Mouse (Mus musculus) neural tube, embryonic 14.5 days (tissue): ENCODE results near the gene Prss35. TPM values are rescaled to one million over a fixed set of nuclear protein-coding genes. Genes with fewer than 3 reads are reported as not detected.
A peak's percentile ranks its signal among the peaks of the same experiment; 100 is the strongest.

ENCODE experiments used
- ATAC-seq: fragments of 200-750 bp; cut with Nextera tagmentation; 2 replicates; pipeline ENCODE4 v1.8.0; 2017; ENCODE audit warnings: low read depth, mild to moderate bottlenecking, moderate TSS enrichment, moderate library complexity
- H3K27ac ChIP-seq: fragments of 300-500 bp; sonication (generic); 2 replicates; pipeline ENCODE4 v1.5.1; 2014; ENCODE audit warnings: low read depth, mild to moderate bottlenecking, control low read depth, low read length, moderate library complexity, mixed read lengths
- H3K27me3 ChIP-seq: fragments of 300-500 bp; sonication (generic); 2 replicates; pipeline ENCODE4 v1.6.1; 2014; ENCODE audit warnings: low read length; ENCODE audit not compliant: control insufficient read depth, insufficient read depth
- H3K36me3 ChIP-seq: fragments of 300-500 bp; sonication (generic); 2 replicates; pipeline ENCODE4 v1.6.1; 2014; ENCODE audit warnings: low read length, mixed read lengths; ENCODE audit not compliant: control insufficient read depth, insufficient read depth
- H3K4me1 ChIP-seq: fragments of 300-500 bp; sonication (generic); 2 replicates; pipeline ENCODE4 v1.6.1; 2014; ENCODE audit warnings: low read length; ENCODE audit not compliant: control insufficient read depth, insufficient read depth
- H3K4me2 ChIP-seq: fragments of 300-500 bp; sonication (generic); 2 replicates; pipeline ENCODE4 v1.6.1; 2014; ENCODE audit warnings: mild to moderate bottlenecking, low read depth, low read length, control low read depth
- H3K4me3 ChIP-seq: fragments of 300-500 bp; sonication (generic); 2 replicates; pipeline ENCODE4 v1.5.1; 2014; ENCODE audit warnings: low read depth, low read length, control low read depth, mixed read lengths
- H3K9ac ChIP-seq: fragments of 300-500 bp; sonication (generic); replicated peaks from 2 replicates; pipeline ENCODE4 v1.6.1; 2014; ENCODE audit warnings: low read depth, mild to moderate bottlenecking, control low read depth, low read length, mixed read lengths
- H3K9me3 ChIP-seq: fragments of 300-500 bp; sonication (generic); 2 replicates; pipeline ENCODE4 v1.6.1; 2016; ENCODE audit warnings: low read length; ENCODE audit not compliant: control insufficient read depth
- WGBS: fragments of 180-500 bp; shearing (Covaris S2); extraction: QIAGEN DNeasy Blood & Tissue Kit; methylation state at CpG from one replicate; pipeline ENCODE4 v1.1.7; 2014; 5-methylcytosine and 5-hydroxymethylcytosine counted together
- polyA plus RNA-seq: library from polyadenylated mRNA; unstranded; fragments of >200 nt; fragmentation: Nextera tagmentation; extraction: Ambion mirVana; gene quantifications from 2 replicates; pipeline ENCODE4 v1.2.1, GENCODE M21; 2014

The Prss35 gene
- polyA plus RNA-seq, 1 experiment from 2014 or later: 4.2 TPM

DNA sequence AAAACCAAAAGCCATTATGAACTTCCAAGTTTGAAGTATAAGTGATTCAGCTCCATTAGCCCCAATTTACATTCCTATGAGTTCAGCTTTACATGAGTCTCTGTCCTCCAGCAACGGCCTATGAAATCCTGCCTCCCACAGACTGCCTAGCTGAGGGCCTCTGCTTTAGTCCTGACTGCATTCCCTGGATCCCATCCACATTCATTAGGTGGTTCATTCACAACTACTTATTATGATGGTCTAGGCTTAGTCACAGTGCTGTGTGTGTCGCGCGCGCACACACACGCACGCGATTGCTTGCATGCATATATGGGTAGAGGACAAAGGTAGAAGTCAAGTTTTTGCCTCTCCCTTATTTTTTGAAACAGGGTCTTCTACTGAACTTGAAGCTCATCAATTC is 4.6 kb upstream of the Prss35 start:
- Histone ChIP-seq H3K9me3 (no peaks in the 10 kb centered on the region), H3K27ac (no peak overlapping the region), H3K27me3 (no peaks in the 10 kb centered on the region), H3K36me3 (no peaks in the 10 kb centered on the region), H3K4me1 (peaks cover 4% of the 10 kb centered on the region; the same call in 1 of the 2 replicates), H3K4me3 (no peak overlapping the region), H3K4me2 (no peak overlapping the region), H3K9ac (no peak overlapping the region)
- WGBS: 96% methylated on average over 8 of the region's 8 CpGs
- ATAC-seq: no peak

DNA sequence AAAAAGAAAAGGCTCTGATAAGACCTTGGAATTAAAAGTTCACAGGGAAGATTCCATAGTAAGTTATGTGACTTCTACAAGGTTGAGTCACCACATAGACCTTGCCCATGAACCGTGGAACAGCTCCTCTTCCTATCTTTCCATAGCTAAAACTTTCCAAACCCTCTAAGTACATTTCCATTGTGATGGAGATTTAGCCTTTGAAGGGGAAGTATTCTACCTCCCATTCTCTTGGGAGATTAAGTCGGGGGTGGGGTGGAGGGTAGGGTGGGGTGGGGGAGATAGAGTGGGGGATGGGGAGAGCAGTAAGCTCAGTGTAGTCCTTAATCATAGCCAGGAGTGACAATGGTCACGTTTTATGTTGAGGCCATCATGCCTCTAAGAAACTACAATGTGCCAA is 3.5 kb upstream of the Prss35 start:
- Histone ChIP-seq H3K9ac (no peak overlapping the region), H3K27me3 (no peaks in the 10 kb centered on the region), H3K36me3 (no peaks in the 10 kb centered on the region), H3K4me2 (no peak overlapping the region), H3K27ac (no peak overlapping the region), H3K4me1 (peaks cover 4% of the 10 kb centered on the region; the same call in 1 of the 2 replicates), H3K4me3 (no peak overlapping the region), H3K9me3 (no peaks in the 10 kb centered on the region)
- WGBS: 28% methylated on average over 3 of the region's 3 CpGs
- ATAC-seq: no peak

DNA sequence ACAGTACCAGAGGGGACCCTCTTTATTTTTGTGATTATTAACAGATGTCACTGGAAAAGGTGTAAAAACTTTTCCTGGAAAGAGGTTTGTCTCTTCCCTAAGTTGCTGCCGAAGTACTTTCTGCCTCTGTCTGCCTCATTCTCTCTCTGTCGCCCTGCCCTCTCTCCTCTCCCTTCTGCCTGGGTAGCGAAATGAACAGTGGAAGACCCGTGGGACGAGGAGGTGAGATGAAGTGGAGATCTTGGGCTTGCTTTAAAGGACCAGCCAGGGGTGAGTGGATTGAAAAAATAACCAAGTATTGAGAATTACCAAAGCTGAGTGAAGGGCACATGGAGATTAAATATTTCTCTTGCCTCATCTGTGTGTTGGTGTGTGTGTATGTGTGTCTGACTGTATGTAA is 592 bp downstream of the Prss35 start:
- 43% methylated on average over 5 of the region's 5 CpGs for WGBS
- H3K4me2 ChIP-seq: peak overlapping the region; percentile 67
- no peak overlapping the region for H3K27ac ChIP-seq
- H3K27me3 ChIP-seq: no peaks in the 10 kb centered on the region
- H3K4me1 ChIP-seq: peaks cover 6% of the 10 kb centered on the region; the same call in 1 of the 2 replicates
- no peaks in the 10 kb centered on the region for H3K36me3 ChIP-seq
- H3K4me3 ChIP-seq: peak overlapping the region; percentile 32; the same call in 1 of the 2 replicates
- H3K9ac ChIP-seq: no peak overlapping the region
- ATAC-seq: no peak
- no peaks in the 10 kb centered on the region for H3K9me3 ChIP-seq

DNA sequence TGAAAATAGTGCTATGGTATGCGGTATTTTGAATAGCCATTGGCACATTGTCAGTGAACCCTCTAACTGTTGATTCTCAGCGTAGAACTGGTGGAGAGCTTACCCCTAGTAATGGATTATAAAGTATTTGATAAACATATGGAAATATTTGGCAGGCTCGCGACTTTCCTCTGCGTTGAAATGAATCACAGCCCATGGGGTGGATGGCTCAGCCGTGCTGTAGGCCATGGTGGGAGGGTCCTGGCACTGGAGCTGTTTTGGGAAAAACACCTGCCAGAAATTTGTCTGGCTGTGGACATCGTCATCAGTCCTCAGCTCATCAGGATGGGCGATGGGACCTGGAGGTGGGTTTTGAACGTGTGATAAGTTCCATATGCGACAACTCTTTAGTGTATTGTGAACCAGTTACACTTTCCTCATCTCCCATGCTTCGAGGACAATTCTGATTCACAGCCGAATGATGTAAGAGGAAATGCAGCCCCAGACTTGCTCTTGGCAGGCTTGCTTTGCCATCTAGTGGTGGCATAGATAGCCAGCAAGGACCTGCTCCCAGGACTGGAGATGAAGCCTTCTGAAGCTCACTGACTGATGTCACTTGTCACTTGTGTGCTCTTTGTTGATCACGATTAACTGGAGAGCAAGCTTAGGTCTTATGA is 2.6 kb downstream of the Prss35 start:
- Histone ChIP-seq H3K36me3 (no peaks in the 10 kb centered on the region), H3K4me3 (no peak overlapping the region), H3K9ac (no peak overlapping the region), H3K4me1 (peaks cover 6% of the 10 kb centered on the region; the same call in 1 of the 2 replicates), H3K4me2 (no peak overlapping the region), H3K27me3 (no peaks in the 10 kb centered on the region), H3K27ac (no peak overlapping the region), H3K9me3 (no peaks in the 10 kb centered on the region)
- ATAC-seq: peak; percentile 84
- WGBS: 37% methylated on average over 13 of the region's 13 CpGs

DNA sequence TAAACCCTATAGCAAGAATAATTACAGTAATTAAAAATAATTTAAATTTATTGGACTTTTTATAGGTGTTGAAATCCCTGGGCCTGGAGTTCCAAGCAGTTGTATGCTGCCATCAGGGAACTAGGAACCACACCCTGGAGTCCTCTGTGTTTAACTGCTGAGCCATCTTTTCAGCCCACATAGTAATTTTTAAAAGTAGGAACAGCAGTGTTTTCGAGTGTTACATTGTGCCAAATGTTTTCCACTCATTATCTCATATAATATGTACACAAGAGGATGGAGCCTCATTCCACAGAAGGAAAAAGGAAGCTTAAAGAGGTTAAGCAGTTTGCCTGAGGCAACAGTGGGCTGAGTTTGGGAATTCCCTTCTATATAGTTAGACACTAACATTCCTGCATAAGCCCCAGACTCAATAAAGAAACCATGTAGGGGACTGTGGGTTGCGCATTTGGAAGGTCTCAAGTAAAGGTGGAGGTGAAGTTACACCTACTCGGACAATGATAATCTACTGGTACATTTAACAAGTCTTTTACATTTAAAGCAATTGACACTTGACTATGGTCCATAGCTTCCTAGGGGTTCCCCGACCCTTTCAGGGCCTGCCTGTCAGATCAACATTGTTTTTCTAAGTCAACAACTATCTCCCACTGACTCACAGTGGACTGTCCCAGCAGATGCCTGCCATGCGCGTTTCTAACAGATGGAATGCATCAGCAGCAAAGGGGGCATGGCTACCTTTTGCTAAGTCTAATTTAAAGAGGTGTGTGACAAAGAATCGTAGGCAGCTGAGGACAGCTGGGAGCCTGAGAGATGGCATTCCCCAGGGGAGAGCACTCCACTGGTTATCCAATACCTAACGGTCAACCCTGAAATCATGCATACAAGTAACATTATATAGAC is 19.3 kb downstream of the Prss35 start:
- Histone ChIP-seq H3K4me1 (no peaks in the 10 kb centered on the region), H3K4me3 (no peak overlapping the region), H3K4me2 (no peak overlapping the region), H3K27ac (no peak overlapping the region), H3K36me3 (peaks cover 3% of the 10 kb centered on the region; the same call in 1 of the 2 replicates), H3K9me3 (no peaks in the 10 kb centered on the region), H3K27me3 (no peaks in the 10 kb centered on the region), H3K9ac (no peak overlapping the region)
- 67% methylated on average over 8 of the region's 8 CpGs for WGBS
- ATAC-seq: no peak

DNA sequence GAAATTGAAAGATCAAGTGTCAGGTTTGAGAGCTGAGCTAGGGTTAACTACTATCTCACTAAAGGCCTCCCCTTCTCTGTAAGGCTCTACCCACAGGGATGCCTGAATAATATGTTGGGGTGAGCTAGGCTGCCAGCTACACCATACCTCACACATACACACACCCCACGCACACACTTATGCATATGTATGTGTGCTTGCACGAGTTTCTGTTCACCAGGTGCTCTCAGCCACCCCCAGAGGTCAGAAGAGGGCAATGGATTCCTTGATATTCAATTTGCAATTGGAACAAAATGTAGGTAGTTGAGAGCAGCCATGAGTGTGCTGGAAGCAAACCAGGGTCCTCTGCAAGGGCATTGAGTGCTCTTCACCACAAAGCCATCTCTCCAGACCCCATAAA is 20.6 kb downstream of the Prss35 start:
- Histone ChIP-seq H3K27ac (no peak overlapping the region), H3K27me3 (no peaks in the 10 kb centered on the region), H3K9ac (no peak overlapping the region), H3K36me3 (peaks cover 8% of the 10 kb centered on the region; the same call in 1 of the 2 replicates), H3K4me2 (no peak overlapping the region), H3K4me3 (no peak overlapping the region), H3K9me3 (no peaks in the 10 kb centered on the region), H3K4me1 (no peaks in the 10 kb centered on the region)
- ATAC-seq: no peak
- WGBS: 54% methylated on average over 2 of the region's 2 CpGs

DNA sequence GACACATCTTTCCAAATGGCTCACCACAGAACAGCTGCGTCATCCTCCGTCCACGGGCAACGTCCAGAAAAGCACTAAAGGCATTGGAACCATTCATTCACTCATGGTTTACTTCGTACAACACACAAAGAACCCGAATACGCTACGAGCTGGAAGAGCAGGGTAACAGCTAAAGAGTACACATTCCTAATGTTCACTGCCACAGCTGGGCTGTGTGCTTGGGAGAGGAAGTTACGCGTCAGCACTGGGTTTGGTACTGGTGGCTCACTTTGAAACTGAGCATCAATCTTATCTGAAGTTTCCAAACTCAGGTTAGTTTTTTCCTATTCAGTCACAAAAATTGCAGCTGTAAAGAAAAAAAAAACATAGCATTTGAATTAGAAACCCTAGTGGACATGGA is 23.5 kb downstream of the Prss35 start:
- Histone ChIP-seq H3K27me3 (no peaks in the 10 kb centered on the region), H3K4me1 (no peaks in the 10 kb centered on the region), H3K4me3 (no peak overlapping the region), H3K9ac (no peak overlapping the region), H3K27ac (no peak overlapping the region), H3K9me3 (no peaks in the 10 kb centered on the region), H3K4me2 (no peak overlapping the region), H3K36me3 (peaks cover 16% of the 10 kb centered on the region)
- ATAC-seq: no peak
- 76% methylated on average over 10 of the region's 10 CpGs for WGBS

DNA sequence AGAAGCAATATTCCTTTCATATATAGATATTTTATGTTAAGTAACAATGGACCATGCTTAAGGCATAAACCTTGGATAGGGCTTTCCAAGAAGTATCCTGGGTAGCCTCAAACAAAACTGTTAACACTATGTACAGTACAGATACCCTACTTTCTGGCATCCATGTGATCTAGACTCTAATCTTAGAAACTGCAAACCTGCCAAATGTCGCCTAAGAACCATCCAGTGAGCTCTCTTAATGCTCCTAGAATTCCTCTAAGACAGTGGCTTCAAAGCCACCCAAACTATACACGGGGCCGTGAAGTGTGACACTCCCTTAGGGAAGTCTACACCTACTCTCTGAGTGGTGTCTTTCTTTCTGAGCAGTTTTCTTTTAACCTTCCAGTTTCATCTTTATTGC is 29.4 kb downstream of the Prss35 start:
- no peak for ATAC-seq
- H3K27me3 ChIP-seq: no peaks in the 10 kb centered on the region

DNA sequence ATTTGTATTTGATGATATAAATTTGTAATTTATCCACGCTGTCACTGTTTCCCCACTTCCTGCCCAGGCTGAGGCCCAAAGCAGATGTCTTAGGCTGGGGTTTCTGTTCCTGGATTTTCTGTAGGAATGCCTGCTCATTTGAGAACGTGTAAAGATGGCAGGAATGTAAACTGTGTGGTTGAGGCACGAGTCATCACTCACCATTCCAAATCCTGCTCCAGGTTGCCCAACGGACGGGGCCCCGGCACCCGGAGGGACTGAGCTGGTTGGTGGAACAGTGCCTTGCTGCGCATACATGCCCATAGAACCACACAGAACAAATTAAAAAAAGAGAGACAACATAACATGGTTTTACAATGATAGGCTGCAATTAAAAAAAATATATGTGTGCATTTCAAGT is 30.5 kb downstream of the Prss35 start:
- Histone ChIP-seq H3K27me3 (no peaks in the 10 kb centered on the region), H3K4me2 (no peak overlapping the region), H3K36me3 (peaks cover 37% of the 10 kb centered on the region), H3K9ac (no peak overlapping the region), H3K4me3 (no peak overlapping the region), H3K9me3 (no peaks in the 10 kb centered on the region), H3K27ac (no peak overlapping the region), H3K4me1 (no peaks in the 10 kb centered on the region)
- ATAC-seq: no peak
- WGBS: 91% methylated on average over 8 of the region's 8 CpGs

More for the DNA sequence above, 29.4 kb downstream of the Prss35 start:
- H3K4me2 ChIP-seq: no peak overlapping the region
- 85% methylated on average over 3 of the region's 3 CpGs for WGBS
- H3K4me1 ChIP-seq: no peaks in the 10 kb centered on the region
- no peaks in the 10 kb centered on the region for H3K9me3 ChIP-seq
- no peak overlapping the region for H3K27ac ChIP-seq
- H3K9ac ChIP-seq: no peak overlapping the region
- H3K4me3 ChIP-seq: no peak overlapping the region
- peaks cover 40% of the 10 kb centered on the region for H3K36me3 ChIP-seq
